Mouse (Mus musculus): ENCODE results near the gene Stom.

DNA sequence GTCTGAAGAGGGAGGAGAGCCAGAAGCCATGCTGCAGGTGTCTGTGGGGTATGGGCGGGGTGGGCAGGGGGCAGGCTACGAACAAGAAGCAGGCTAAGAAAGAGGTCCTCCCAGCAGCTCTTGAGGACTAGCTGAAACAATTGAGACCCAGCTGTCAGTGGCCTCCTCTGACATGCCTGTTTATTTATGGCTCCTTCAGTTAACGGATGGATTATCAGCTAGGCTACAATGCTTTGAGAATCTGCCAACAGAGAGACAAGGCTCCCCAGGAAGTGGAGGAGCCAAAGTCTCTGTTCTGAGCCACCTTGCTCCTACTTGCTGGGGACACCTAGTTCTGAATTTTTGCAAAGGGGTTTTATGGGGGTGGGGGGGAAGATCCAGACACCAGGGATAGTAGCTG, 44.1 kb downstream of the Stom start:
- TF ChIP-seq CTCF (IDR thresholded peaks at IDR 0.05; ENCODE audit: control insufficient read depth, insufficient read depth, insufficient replicate concordance, low read depth, low read length) (no peak), POLR2A (IDR thresholded peaks at IDR 0.05; ENCODE audit: control insufficient read depth, low read depth, low read length) (no peak)

All from testis, adult 2 months (tissue).